Mouse (Mus musculus) heart, adult 2 months (tissue): Measurements from ENCODE around the gene Ppih.

Experiments used
- CTCF ChIP-seq: fragments of 200-600 bp; IDR thresholded peaks from 2 replicates; pipeline ENCODE4 v1.8.1; 2022; ENCODE audit warnings: antibody characterized with exemption, mild to moderate bottlenecking, moderate library complexity
- EP300 ChIP-seq: fragments of 200-500 bp; IDR thresholded peaks from 2 replicates; pipeline ENCODE4 v1.6.1; 2011; ENCODE audit warnings: low read depth, low read length, control low read depth; ENCODE audit not compliant: insufficient read depth
- POLR2A ChIP-seq: fragments of 200-500 bp; IDR thresholded peaks from 2 replicates; pipeline ENCODE4 v1.6.1; 2011; ENCODE audit warnings: mild to moderate bottlenecking, low read depth, low read length, control low read depth; ENCODE audit not compliant: insufficient read depth

- TF ChIP-seq CTCF (no peak), POLR2A (no peak), EP300 (no peak)
Observed at GRCm38 (mm10) chr4:119362231-119362630, 41.9 kb upstream of the Ppih start.
